Mouse (Mus musculus) neural tube, embryonic 12.5 days (tissue): Measurements from ENCODE around the gene Gstm6. TPM values are rescaled to one million over a fixed set of nuclear protein-coding genes. Genes with fewer than 3 reads are reported as not detected.

ENCODE experiments used
- ATAC-seq: fragments of 200-750 bp; cut with Nextera tagmentation; 2 replicates; pipeline ENCODE4 v1.8.0; 2017; ENCODE audit warnings: low read depth, mild to moderate bottlenecking, moderate TSS enrichment, moderate library complexity; ENCODE audit not compliant: low FRiP score
- H3K27ac ChIP-seq: fragments of 300-500 bp; sonication (generic); 2 replicates; pipeline ENCODE4 v1.5.1; 2016
- H3K27me3 ChIP-seq: fragments of 300-500 bp; sonication (generic); replicated peaks from 2 replicates; pipeline ENCODE4 v1.6.1; 2016; ENCODE audit warnings: mild to moderate bottlenecking
- H3K36me3 ChIP-seq: fragments of 300-500 bp; sonication (generic); 2 replicates; pipeline ENCODE4 v1.6.1; 2016; ENCODE audit warnings: mild to moderate bottlenecking
- H3K4me1 ChIP-seq: fragments of 300-500 bp; sonication (generic); 2 replicates; pipeline ENCODE4 v1.6.1; 2016
- H3K4me2 ChIP-seq: fragments of 300-500 bp; sonication (generic); replicated peaks from 2 replicates; pipeline ENCODE4 v1.6.1; 2016; ENCODE audit warnings: mild to moderate bottlenecking
- H3K4me3 ChIP-seq: fragments of 300-500 bp; sonication (generic); 2 replicates; pipeline ENCODE4 v1.5.1; 2016
- H3K9ac ChIP-seq: fragments of 300-500 bp; sonication (generic); 2 replicates; pipeline ENCODE4 v1.6.1; 2016; ENCODE audit warnings: mild to moderate bottlenecking
- H3K9me3 ChIP-seq: fragments of 300-500 bp; sonication (generic); 2 replicates; pipeline ENCODE4 v1.6.1; 2016; ENCODE audit warnings: mild to moderate bottlenecking
- WGBS: fragments of 180-500 bp; shearing (Covaris S2); methylation state at CpG from one replicate; pipeline ENCODE4 v1.1.7; 2016; 5-methylcytosine and 5-hydroxymethylcytosine counted together
- polyA plus RNA-seq: library from polyadenylated mRNA; unstranded; fragments of >200 nt; fragmentation: Nextera tagmentation; extraction: Ambion mirVana; gene quantifications from 2 replicates; pipeline ENCODE4 v1.2.1, GENCODE M21; 2016

The Gstm6 gene
- polyA plus RNA-seq, 1 experiment from 2014 or later, result 8.7 TPM

GRCm38 (mm10) chr3:107939403-107939802, 4.1 kb downstream of the Gstm6 start:
- H3K4me3 ChIP-seq, result no peak overlapping the region
- no peaks in the 10 kb centered on the region for H3K36me3 ChIP-seq
- H3K4me2 ChIP-seq, result no peak overlapping the region
- no peak overlapping the region for H3K9ac ChIP-seq
- 54% methylated on average over 3 of the region's 3 CpGs for WGBS
- no peak overlapping the region for H3K27ac ChIP-seq
- no peak for ATAC-seq
- 0 out of 2 replicates have a peak, but pooled peaks cover 5% of the 10 kb centered on the region for H3K4me1 ChIP-seq
- no peaks in the 10 kb centered on the region for H3K27me3 ChIP-seq
- H3K9me3 ChIP-seq, result no peaks in the 10 kb centered on the region

- H3K36me3 ChIP-seq, result no peaks in the 10 kb centered on the region
- H3K9ac ChIP-seq, result no peak overlapping the region
- no peaks in the 10 kb centered on the region for H3K9me3 ChIP-seq
- H3K4me2 ChIP-seq, result no peak overlapping the region
- ATAC-seq, result no peak
- H3K4me1 ChIP-seq, result peaks cover 3% of the 10 kb centered on the region; the same call in 1 of the 2 replicates
- no peak overlapping the region for H3K4me3 ChIP-seq
- 68% methylated on average over 3 of the region's 3 CpGs for WGBS
- no peak overlapping the region for H3K27ac ChIP-seq
- no peaks in the 10 kb centered on the region for H3K27me3 ChIP-seq
Measured at GRCm38 (mm10) chr3:107935888-107936287, 7.7 kb downstream of the Gstm6 start.

- H3K4me2 ChIP-seq, result no peak overlapping the region
- no peak for ATAC-seq
- no peaks in the 10 kb centered on the region for H3K27me3 ChIP-seq
- 91% methylated on average over 3 of the region's 3 CpGs for WGBS
- H3K36me3 ChIP-seq, result no peaks in the 10 kb centered on the region
- H3K4me3 ChIP-seq, result no peak overlapping the region
- H3K27ac ChIP-seq, result no peak overlapping the region
- H3K4me1 ChIP-seq, result peaks cover 4% of the 10 kb centered on the region; the same call in 1 of the 2 replicates
- no peaks in the 10 kb centered on the region for H3K9me3 ChIP-seq
- H3K9ac ChIP-seq, result no peak overlapping the region
Measured at GRCm38 (mm10) chr3:107935268-107935667, 8.3 kb downstream of the Gstm6 start.

DNA sequence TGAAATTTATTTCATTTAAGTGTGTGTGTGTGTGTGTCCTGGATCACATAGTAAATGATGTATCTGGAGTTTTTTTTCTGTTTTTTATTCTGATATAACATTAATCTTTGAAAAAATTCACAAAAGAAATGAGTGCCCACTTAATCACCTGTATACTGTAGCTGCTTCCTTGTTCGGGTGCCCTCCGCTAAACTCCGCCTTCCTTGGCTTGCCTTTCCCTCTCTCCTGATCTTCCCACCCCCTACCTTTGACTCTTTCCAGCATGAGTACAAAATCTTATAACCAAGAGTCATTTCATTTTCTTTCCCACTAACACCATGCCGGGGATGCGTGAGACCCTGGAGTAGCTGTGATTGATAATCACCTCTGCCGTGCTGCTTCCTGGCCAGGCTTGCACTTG, 11.4 kb downstream of the Gstm6 start:
- peaks cover 20% of the 10 kb centered on the region for H3K4me1 ChIP-seq
- H3K36me3 ChIP-seq, result no peaks in the 10 kb centered on the region
- ATAC-seq, result peak; percentile 23; the same call in 1 of the 2 replicates
- H3K4me3 ChIP-seq, result no peak overlapping the region
- no peaks in the 10 kb centered on the region for H3K9me3 ChIP-seq
- H3K27me3 ChIP-seq, result no peaks in the 10 kb centered on the region
- WGBS, result 83% methylated on average over 6 of the region's 6 CpGs
- H3K4me2 ChIP-seq, result no peak overlapping the region
- no peak overlapping the region for H3K9ac ChIP-seq
- no peak overlapping the region for H3K27ac ChIP-seq

- H3K9ac ChIP-seq, result peak within 1 kb of the TSS; percentile 30; the same call in 1 of the 2 replicates
- H3K27ac ChIP-seq, result peak within 1 kb of the TSS; percentile 60
- peak within 1 kb of the TSS; percentile 60 for H3K4me2 ChIP-seq
- peaks cover 20% of the 10 kb centered on the region for H3K4me1 ChIP-seq
- H3K27me3 ChIP-seq, result no peaks in the 10 kb centered on the region
- 5% methylated on average over 10 of the region's 10 CpGs for WGBS
- H3K36me3 ChIP-seq, result no peaks in the 10 kb centered on the region
- H3K4me3 ChIP-seq, result peak within 1 kb of the TSS; percentile 24; the same call in 1 of the 2 replicates
- no peaks in the 10 kb centered on the region for H3K9me3 ChIP-seq
- peak; percentile 97 for ATAC-seq
Measured at GRCm38 (mm10) chr3:107931670-107932069, 11.9 kb downstream of the Gstm6 start, which contains the start of gene Gstm7. Gene Gstm7, minus strand, starts transcription at chr3:107931817.

DNA sequence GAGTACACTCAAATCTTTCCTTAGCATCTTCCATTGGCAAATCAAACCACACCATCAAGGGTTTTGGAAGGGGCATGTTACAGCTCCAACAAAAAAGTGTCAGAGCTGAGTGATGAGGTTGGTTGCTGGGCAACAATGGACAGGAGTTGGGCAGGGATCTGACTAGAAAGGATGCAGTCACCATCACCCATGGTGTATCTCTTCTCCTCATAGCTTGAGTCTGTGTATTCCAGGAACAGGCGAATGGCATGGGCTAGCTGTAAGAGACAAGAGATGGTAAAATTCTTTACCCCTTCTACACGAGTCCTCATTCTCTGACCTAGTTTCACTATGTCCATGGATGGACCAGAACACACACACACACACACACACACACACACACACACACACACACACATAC, 12.4 kb downstream of the Gstm6 start:
- Histone ChIP-seq H3K4me1 (peaks cover 20% of the 10 kb centered on the region), H3K9me3 (no peaks in the 10 kb centered on the region), H3K36me3 (no peaks in the 10 kb centered on the region), H3K9ac (peak overlapping the region; percentile 30; the same call in 1 of the 2 replicates), H3K4me3 (peak overlapping the region; percentile 24; the same call in 1 of the 2 replicates), H3K27me3 (no peaks in the 10 kb centered on the region), H3K4me2 (peak overlapping the region; percentile 60), H3K27ac (peak overlapping the region; percentile 60)
- 57% methylated on average over 2 of the region's 2 CpGs for WGBS
- peak; percentile 43 for ATAC-seq

DNA sequence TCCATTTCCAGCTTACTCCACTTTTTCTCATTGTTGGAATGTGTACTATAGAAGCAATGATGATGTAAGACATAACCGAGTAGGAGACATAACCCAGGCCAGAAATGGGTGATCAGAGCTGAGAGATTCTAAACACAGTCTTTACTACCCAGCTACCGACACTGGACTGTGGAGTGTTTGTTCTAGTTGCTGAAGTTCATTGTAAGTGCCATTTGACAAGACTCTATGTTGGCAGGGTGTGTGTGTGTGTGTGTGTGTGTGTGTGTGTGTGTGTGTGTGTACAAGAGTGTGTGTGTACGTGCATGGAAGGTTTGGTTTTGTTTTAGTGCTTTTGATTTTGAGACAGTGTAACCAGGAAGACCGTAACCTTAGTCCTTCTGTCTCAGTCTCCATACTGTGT, 13.8 kb downstream of the Gstm6 start:
- no peaks in the 10 kb centered on the region for H3K36me3 ChIP-seq
- H3K27ac ChIP-seq, result no peak overlapping the region
- WGBS, result 87% methylated on average over 4 of the region's 4 CpGs
- no peaks in the 10 kb centered on the region for H3K9me3 ChIP-seq
- no peaks in the 10 kb centered on the region for H3K27me3 ChIP-seq
- H3K4me3 ChIP-seq, result no peak overlapping the region
- no peak overlapping the region for H3K9ac ChIP-seq
- no peak for ATAC-seq
- no peak overlapping the region for H3K4me2 ChIP-seq
- H3K4me1 ChIP-seq, result peaks cover 20% of the 10 kb centered on the region

GRCm38 (mm10) chr3:107929243-107929642, 14.3 kb downstream of the Gstm6 start:
- Histone ChIP-seq H3K36me3 (no peaks in the 10 kb centered on the region), H3K9me3 (no peaks in the 10 kb centered on the region)

GRCm38 (mm10) chr3:107928691-107929090, 14.9 kb downstream of the Gstm6 start:
- Histone ChIP-seq H3K36me3 (no peaks in the 10 kb centered on the region), H3K4me3 (no peak overlapping the region), H3K9me3 (no peaks in the 10 kb centered on the region), H3K4me2 (no peak overlapping the region), H3K9ac (no peak overlapping the region), H3K4me1 (peaks cover 20% of the 10 kb centered on the region), H3K27me3 (no peaks in the 10 kb centered on the region), H3K27ac (no peak overlapping the region)
- ATAC-seq, result no peak
- WGBS, result 89% methylated on average over 11 of the region's 11 CpGs

More at GRCm38 (mm10) chr3:107929243-107929642, 14.3 kb downstream of the Gstm6 start:
- Histone ChIP-seq H3K4me2 (no peak overlapping the region), H3K27me3 (no peaks in the 10 kb centered on the region), H3K9ac (no peak overlapping the region), H3K4me1 (peaks cover 20% of the 10 kb centered on the region), H3K27ac (no peak overlapping the region), H3K4me3 (no peak overlapping the region)
- 87% methylated on average over 4 of the region's 4 CpGs for WGBS
- ATAC-seq, result no peak

- no peaks in the 10 kb centered on the region for H3K36me3 ChIP-seq
- H3K9ac ChIP-seq, result no peak overlapping the region
- no peaks in the 10 kb centered on the region for H3K27me3 ChIP-seq
- no peak overlapping the region for H3K27ac ChIP-seq
- H3K4me3 ChIP-seq, result no peak overlapping the region
- H3K4me2 ChIP-seq, result no peak overlapping the region
- H3K4me1 ChIP-seq, result peaks cover 20% of the 10 kb centered on the region
- H3K9me3 ChIP-seq, result no peaks in the 10 kb centered on the region
- ATAC-seq, result no peak
- 78% methylated on average over 3 of the region's 3 CpGs for WGBS
Measured at GRCm38 (mm10) chr3:107927841-107928240, 15.7 kb downstream of the Gstm6 start.

- H3K9ac ChIP-seq, result no peak overlapping the region
- peaks cover 16% of the 10 kb centered on the region for H3K4me1 ChIP-seq
- no peak overlapping the region for H3K4me2 ChIP-seq
- WGBS, result 91% methylated on average over 3 of the region's 3 CpGs
- H3K27me3 ChIP-seq, result no peaks in the 10 kb centered on the region
- no peaks in the 10 kb centered on the region for H3K9me3 ChIP-seq
- no peaks in the 10 kb centered on the region for H3K36me3 ChIP-seq
- H3K27ac ChIP-seq, result no peak overlapping the region
- H3K4me3 ChIP-seq, result no peak overlapping the region
- ATAC-seq, result no peak
Measured at GRCm38 (mm10) chr3:107925335-107925734, 18.2 kb downstream of the Gstm6 start.

DNA sequence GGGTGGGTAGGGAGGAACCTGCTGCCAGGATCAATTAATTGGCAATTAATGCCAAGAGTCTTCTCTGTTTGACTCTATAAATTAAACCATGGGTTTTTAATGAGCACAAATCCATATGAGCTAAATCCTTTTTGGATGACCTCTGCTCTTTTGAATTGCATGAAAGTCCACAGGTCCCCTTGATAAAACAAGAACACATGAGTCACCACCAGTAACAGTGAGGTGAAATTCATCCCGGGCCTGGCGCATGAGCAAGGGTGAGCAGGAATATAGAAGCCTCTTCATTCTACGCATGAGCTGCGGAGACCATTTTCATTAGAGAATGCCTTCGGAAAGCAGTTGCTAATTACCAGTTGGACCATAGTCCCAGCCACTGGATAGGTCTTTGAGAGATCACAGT, 23.2 kb downstream of the Gstm6 start:
- no peak overlapping the region for H3K27ac ChIP-seq
- ATAC-seq, result no peak
- no peaks in the 10 kb centered on the region for H3K27me3 ChIP-seq
- H3K9ac ChIP-seq, result no peak overlapping the region
- H3K4me2 ChIP-seq, result no peak overlapping the region
- H3K36me3 ChIP-seq, result no peaks in the 10 kb centered on the region
- H3K4me1 ChIP-seq, result no peaks in the 10 kb centered on the region
- WGBS, result 96% methylated on average over 5 of the region's 5 CpGs
- H3K9me3 ChIP-seq, result no peaks in the 10 kb centered on the region
- H3K4me3 ChIP-seq, result no peak overlapping the region

DNA sequence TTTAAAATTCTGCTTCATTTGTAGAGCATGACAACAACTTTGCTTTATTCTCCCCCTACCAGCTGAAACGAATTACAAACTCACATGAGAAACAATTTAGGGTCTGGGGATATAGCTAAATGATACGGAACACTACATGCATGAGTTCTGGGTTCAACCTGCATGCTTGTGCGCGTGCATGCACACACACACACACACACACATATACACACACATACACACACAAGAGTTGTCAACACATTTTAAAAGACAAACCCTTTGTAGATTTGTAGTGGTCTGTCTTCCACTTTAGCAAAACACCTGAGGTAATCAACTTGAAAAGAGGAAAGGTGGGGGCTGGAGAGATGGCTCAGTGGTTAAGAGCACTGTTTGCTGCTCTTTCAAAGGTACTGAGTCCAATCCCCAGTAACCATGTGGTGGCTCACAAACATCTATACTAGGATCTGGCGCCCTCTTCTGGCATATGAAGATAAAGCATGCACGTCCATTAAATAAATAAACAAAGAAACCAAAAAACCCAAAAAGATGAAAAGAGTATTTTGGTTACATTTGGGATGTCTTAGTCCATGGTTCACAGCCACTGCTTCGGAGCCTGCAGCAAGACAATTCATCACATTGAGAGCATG, 25.7 kb downstream of the Gstm6 start:
- H3K36me3 ChIP-seq, result no peaks in the 10 kb centered on the region
- H3K9me3 ChIP-seq, result no peaks in the 10 kb centered on the region
- 61% methylated on average over 7 of the region's 7 CpGs for WGBS
- no peak overlapping the region for H3K4me3 ChIP-seq
- H3K9ac ChIP-seq, result no peak overlapping the region
- no peaks in the 10 kb centered on the region for H3K4me1 ChIP-seq
- no peak overlapping the region for H3K27ac ChIP-seq
- H3K27me3 ChIP-seq, result no peaks in the 10 kb centered on the region
- no peak for ATAC-seq
- no peak overlapping the region for H3K4me2 ChIP-seq
